Mouse (Mus musculus) testis, adult 2 months (tissue): Measurements from ENCODE around the gene Spg20. TPM values are rescaled to one million over a fixed set of nuclear protein-coding genes. Genes with fewer than 3 reads are reported as not detected.

Experiments
- H3K27ac ChIP-seq: fragments of 200-500 bp; 2 replicates; pipeline ENCODE4 v1.5.1; 2012; ENCODE audit warnings: low read depth, low read length; ENCODE audit not compliant: control insufficient read depth, insufficient read depth
- H3K27me3 ChIP-seq: fragments of 200-500 bp; 2 replicates; pipeline ENCODE4 v1.6.1; 2012; ENCODE audit warnings: mild to moderate bottlenecking, low read length, moderate library complexity; ENCODE audit not compliant: control insufficient read depth, insufficient read depth
- H3K36me3 ChIP-seq: fragments of 200-500 bp; 2 replicates; pipeline ENCODE4 v1.6.1; 2012; ENCODE audit warnings: mild to moderate bottlenecking, low read length; ENCODE audit not compliant: control insufficient read depth, insufficient read depth
- H3K4me1 ChIP-seq: fragments of 200-500 bp; 2 replicates; pipeline ENCODE4 v1.6.1; 2012; ENCODE audit warnings: low read length; ENCODE audit not compliant: control insufficient read depth, insufficient read depth
- H3K4me3 ChIP-seq: fragments of 200-500 bp; 2 replicates; pipeline ENCODE4 v1.5.1; 2012; ENCODE audit warnings: low read depth, mild to moderate bottlenecking, low read length, moderate library complexity, mixed read lengths; ENCODE audit not compliant: control insufficient read depth
- CTCF ChIP-seq: fragments of 200-500 bp; IDR thresholded peaks from 2 replicates; pipeline ENCODE4 v1.5.1; 2012; ENCODE audit warnings: low read depth, mild to moderate bottlenecking, inconsistent platforms, low read length, moderate library complexity; ENCODE audit not compliant: control insufficient read depth, insufficient read depth, insufficient replicate concordance
- POLR2A ChIP-seq: fragments of 200-500 bp; IDR thresholded peaks from 2 replicates; pipeline ENCODE4 v1.6.1; 2012; ENCODE audit warnings: low read depth, mild to moderate bottlenecking, inconsistent platforms, low read length, moderate library complexity; ENCODE audit not compliant: control insufficient read depth
- polyA plus RNA-seq: library from polyadenylated mRNA; depleted of rRNA; stranded (reverse); fragments of >200 nt; gene quantifications from 2 replicates; pipeline ENCODE4 v1.2.3, GENCODE M21; 2012

The Spg20 gene
- polyA plus RNA-seq, 1 experiment = 12.9 TPM

DNA sequence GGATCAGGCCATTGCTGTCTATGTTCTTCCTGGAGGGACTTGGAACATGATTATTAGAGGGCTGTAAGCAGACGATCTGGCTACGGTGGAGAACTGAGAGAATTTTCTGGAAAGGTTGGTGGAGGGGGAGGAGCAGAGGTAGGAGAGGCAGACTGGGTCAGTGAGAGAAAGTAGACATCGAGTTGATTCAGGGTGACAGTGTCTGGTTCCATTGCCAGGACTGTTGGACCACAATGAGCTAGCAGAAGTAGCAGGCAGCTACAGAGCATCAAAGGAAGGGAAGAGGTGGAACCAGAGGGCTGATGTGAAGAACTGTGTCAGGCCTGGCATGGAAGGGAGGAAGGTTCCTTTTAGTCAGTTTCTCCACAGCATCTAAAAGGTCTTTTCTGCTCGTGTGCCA, 23.5 kb upstream of the Spg20 start:
- H3K27me3 ChIP-seq = no peaks in the 10 kb centered on the region
- H3K36me3 ChIP-seq = no peaks in the 10 kb centered on the region
- H3K4me1 ChIP-seq = no peaks in the 10 kb centered on the region
- TF ChIP-seq CTCF = no peak
- no peak overlapping the region for H3K4me3 ChIP-seq
- no peak overlapping the region for H3K27ac ChIP-seq

DNA sequence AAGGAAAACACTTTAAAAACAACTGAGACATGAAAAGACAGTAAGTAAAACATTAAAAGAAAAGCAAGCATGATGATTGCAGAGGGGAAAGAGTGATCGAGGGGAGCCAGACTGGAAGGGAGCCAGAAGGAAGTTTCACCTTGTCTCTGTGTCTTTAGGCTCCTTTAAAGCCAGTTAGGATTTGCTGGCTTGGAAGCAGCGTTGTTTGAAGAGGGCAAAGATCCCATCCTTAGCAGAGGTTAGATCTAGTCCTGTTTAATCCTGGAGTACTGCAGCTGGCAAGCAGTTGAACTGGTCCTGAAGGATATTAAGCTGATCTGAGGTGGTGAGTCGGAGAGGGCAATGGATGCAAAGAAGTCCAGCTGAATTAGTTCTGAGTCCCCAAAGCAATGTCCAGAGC, 23.1 kb upstream of the Spg20 start:
- H3K36me3 ChIP-seq = no peaks in the 10 kb centered on the region
- TF ChIP-seq POLR2A (no peak), CTCF (no peak)

DNA sequence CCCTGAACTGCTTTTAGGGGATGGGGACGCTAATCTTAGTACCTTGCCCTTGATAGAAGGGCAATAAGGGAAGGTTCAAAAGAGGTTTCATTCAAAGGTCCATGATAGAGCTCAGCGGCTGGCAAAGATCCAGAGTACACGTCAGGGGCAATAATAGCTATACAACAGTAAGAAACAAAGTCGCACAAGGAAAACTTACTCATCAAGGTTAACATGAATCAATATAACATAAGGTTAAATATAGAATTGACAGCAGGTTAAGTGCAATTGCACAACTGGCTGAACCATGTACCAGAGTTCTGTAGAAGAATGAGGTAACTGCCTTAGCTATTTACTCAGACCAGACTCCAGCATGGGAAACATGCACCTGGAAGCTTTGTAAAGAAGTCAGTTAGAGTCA, 22.6 kb upstream of the Spg20 start:
- H3K27me3 ChIP-seq = no peaks in the 10 kb centered on the region
- no peaks in the 10 kb centered on the region for H3K36me3 ChIP-seq
- no peaks in the 10 kb centered on the region for H3K4me1 ChIP-seq
- no peak overlapping the region for H3K4me3 ChIP-seq
- H3K27ac ChIP-seq = no peak overlapping the region
- no peak for TF ChIP-seq CTCF
- TF ChIP-seq POLR2A = no peak

More for the DNA sequence above, 23.1 kb upstream of the Spg20 start:
- Histone ChIP-seq H3K27ac (no peak overlapping the region), H3K4me3 (no peak overlapping the region), H3K27me3 (no peaks in the 10 kb centered on the region), H3K4me1 (no peaks in the 10 kb centered on the region)

- Histone ChIP-seq H3K36me3 (no peaks in the 10 kb centered on the region), H3K27ac (no peak overlapping the region), H3K4me1 (no peaks in the 10 kb centered on the region), H3K4me3 (no peak overlapping the region), H3K27me3 (no peaks in the 10 kb centered on the region)
- no peak for TF ChIP-seq POLR2A
- no peak for TF ChIP-seq CTCF
These were observed 18.7 kb upstream of the Spg20 start for GRCm38 (mm10) chr3:55093161-55093560.

- Histone ChIP-seq H3K27me3 (no peaks in the 10 kb centered on the region), H3K36me3 (no peaks in the 10 kb centered on the region), H3K4me1 (no peaks in the 10 kb centered on the region), H3K27ac (peak overlapping the region; percentile 58; the same call in 1 of the 2 replicates), H3K4me3 (no peak overlapping the region)
- TF ChIP-seq CTCF = no peak
- no peak for TF ChIP-seq POLR2A
These were observed 15.8 kb upstream of the Spg20 start for GRCm38 (mm10) chr3:55095968-55096654.

DNA sequence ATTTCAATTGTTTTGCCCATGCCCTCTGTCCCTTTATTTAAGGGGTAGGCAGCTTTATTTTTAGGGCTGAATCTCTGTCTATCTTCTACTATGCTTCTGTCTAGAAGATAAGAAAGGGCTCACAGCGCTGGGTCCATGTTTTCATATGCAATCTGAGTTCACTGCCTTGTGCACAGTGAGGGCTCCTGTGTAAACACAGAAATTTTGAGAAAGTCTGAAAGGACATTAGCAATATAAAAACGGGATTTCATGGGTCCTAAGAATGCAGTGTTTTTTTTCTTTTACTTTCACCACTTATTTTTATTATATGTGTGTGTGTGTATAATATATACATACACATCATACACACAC, 15.3 kb upstream of the Spg20 start:
- no peaks in the 10 kb centered on the region for H3K4me1 ChIP-seq
- no peak overlapping the region for H3K27ac ChIP-seq
- H3K36me3 ChIP-seq = no peaks in the 10 kb centered on the region
- H3K4me3 ChIP-seq = no peak overlapping the region
- TF ChIP-seq POLR2A (no peak), CTCF (no peak)
- H3K27me3 ChIP-seq = no peaks in the 10 kb centered on the region

- TF ChIP-seq POLR2A (no peak), CTCF (no peak)
These were observed 14.7 kb upstream of the Spg20 start for GRCm38 (mm10) chr3:55097186-55097585.

GRCm38 (mm10) chr3:55098014-55098413, 13.9 kb upstream of the Spg20 start:
- no peak overlapping the region for H3K27ac ChIP-seq
- H3K27me3 ChIP-seq = no peaks in the 10 kb centered on the region
- no peak overlapping the region for H3K4me3 ChIP-seq
- TF ChIP-seq POLR2A (no peak), CTCF (no peak)
- no peaks in the 10 kb centered on the region for H3K4me1 ChIP-seq
- H3K36me3 ChIP-seq = no peaks in the 10 kb centered on the region

More at GRCm38 (mm10) chr3:55097186-55097585, 14.7 kb upstream of the Spg20 start:
- Histone ChIP-seq H3K27me3 (no peaks in the 10 kb centered on the region), H3K36me3 (no peaks in the 10 kb centered on the region), H3K27ac (peak overlapping the region; percentile 16; the same call in 1 of the 2 replicates), H3K4me1 (no peaks in the 10 kb centered on the region), H3K4me3 (no peak overlapping the region)
